Mouse (Mus musculus) ES-E14 (cell line): ENCODE measurements at regions not wholly inside any gene's neighbourhood (a gene's known extent, or its start where the extent isn't known, plus 50 kb on each side); places are given as distances from the start of the nearest gene placed in this dataset.

Experiments used
- CHD2 ChIP-seq: IDR thresholded peaks from 2 replicates; pipeline ENCODE4 v1.6.1; 2014; ENCODE audit warnings: mild to moderate bottlenecking, low read depth, low read length, inconsistent platforms
- HCFC1 ChIP-seq: IDR thresholded peaks from 2 replicates; pipeline ENCODE4 v1.6.1; 2012; ENCODE audit warnings: low read length, inconsistent platforms, borderline replicate concordance; ENCODE audit not compliant: insufficient read depth
- MAFK ChIP-seq: IDR thresholded peaks from 2 replicates; pipeline ENCODE4 v1.6.1; 2014; ENCODE audit warnings: mild to moderate bottlenecking, low read depth, low read length, inconsistent platforms; ENCODE audit not compliant: insufficient read depth

DNA sequence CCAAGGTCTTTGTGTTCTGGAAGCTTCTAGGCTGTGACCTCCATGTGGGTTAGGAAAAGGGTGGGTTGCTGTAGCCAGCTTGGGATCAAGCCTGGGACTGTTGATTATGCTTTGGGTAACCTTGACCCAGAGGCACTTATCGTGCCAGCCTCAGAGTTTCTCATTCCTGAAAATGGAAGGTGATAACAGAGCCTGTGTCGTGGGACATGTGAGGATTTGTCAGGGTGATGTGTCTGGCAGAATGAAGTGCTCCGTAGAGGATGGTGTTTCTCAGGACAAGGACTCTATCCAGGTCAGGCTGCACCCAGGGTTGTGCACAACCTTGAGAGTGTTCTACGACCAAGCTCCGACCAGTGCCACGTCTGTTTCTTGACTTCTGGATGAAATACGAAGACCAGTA, 316.4 kb downstream of the Gm49356 start:
- TF ChIP-seq MAFK = no peak
- TF ChIP-seq CHD2 = no peak
- TF ChIP-seq HCFC1 = no peak
